Mouse (Mus musculus) gastrocnemius, postnatal 4 days (tissue): ENCODE results near the gene Eml5. TPM values are rescaled to one million over a fixed set of nuclear protein-coding genes. Genes with fewer than 3 reads are reported as not detected.

Experiments
- DNase-seq, 2 experiments: peaks; one replicate each; pipeline ENCODE4 v3.0.0; 2021 to 2022; ENCODE audit warnings: low spot score in 2 of 2, mixed read lengths in 2 of 2
- total RNA-seq, 2 experiments: library from RNA; stranded (reverse); gene quantifications; 2 replicates each; pipeline ENCODE4 v1.2.3; 2021

Eml5 gene
- total RNA-seq, 2 experiments from 2014 or later: 3.3 to 3.7 TPM

- DNase-seq: no peak
Observed at GRCm38 (mm10) chr12:98834879-98835278, 66.4 kb downstream of the Eml5 start.

- no peak for DNase-seq
Observed at GRCm38 (mm10) chr12:98833901-98834300, 67.4 kb downstream of the Eml5 start.

- DNase-seq: no peak
Observed at GRCm38 (mm10) chr12:98832929-98833598, 68.2 kb downstream of the Eml5 start.

- DNase-seq: no peak
Observed at GRCm38 (mm10) chr12:98831122-98831521, 70.2 kb downstream of the Eml5 start.

- DNase-seq: no peak
Observed at GRCm38 (mm10) chr12:98820781-98821180, 80.5 kb downstream of the Eml5 start.

GRCm38 (mm10) chr12:98804078-98804748 lies 97.1 kb downstream of the Eml5 start:
- DNase-seq: no peak

- no peak for DNase-seq
Observed at GRCm38 (mm10) chr12:98802245-98802644, 99.0 kb downstream of the Eml5 start.

- DNase-seq: no peak
Observed at GRCm38 (mm10) chr12:98800334-98800733, 101.0 kb downstream of the Eml5 start.

GRCm38 (mm10) chr12:98795731-98796318 lies 105.5 kb downstream of the Eml5 start:
- no peak for DNase-seq

- DNase-seq: no peak
Observed at GRCm38 (mm10) chr12:98784251-98784650, 117.0 kb downstream of the Eml5 start.

- no peak for DNase-seq
Observed at GRCm38 (mm10) chr12:98779148-98779547, 122.1 kb downstream of the Eml5 start.

GRCm38 (mm10) chr12:98777509-98777908 lies 123.8 kb downstream of the Eml5 start:
- DNase-seq: no peak

GRCm38 (mm10) chr12:98766241-98766640 lies 135.0 kb downstream of the Eml5 start:
- DNase-seq: no peak

GRCm38 (mm10) chr12:98759700-98760099 lies 141.6 kb downstream of the Eml5 start:
- DNase-seq: no peak

- DNase-seq: no peak
Observed at GRCm38 (mm10) chr12:98757636-98758035, 143.6 kb downstream of the Eml5 start.

- no peak for DNase-seq
Observed at GRCm38 (mm10) chr12:98747380-98747753, 153.9 kb downstream of the Eml5 start.

- DNase-seq: peak; percentile 89 to 93
Observed at GRCm38 (mm10) chr12:98746746-98747379, 154.4 kb downstream of the Eml5 start, which contains the start of gene Zc3h14. Zc3h14 (plus strand) TSS chr12:98746964.

GRCm38 (mm10) chr12:98746131-98746530 lies 155.2 kb downstream of the Eml5 start:
- DNase-seq: peak in 1 of 2 experiments; percentile 27

- no peak for DNase-seq
Observed at GRCm38 (mm10) chr12:98745626-98746025, 155.7 kb downstream of the Eml5 start.

- DNase-seq: no peak
Observed at GRCm38 (mm10) chr12:98741011-98741501, 160.2 kb downstream of the Eml5 start.

GRCm38 (mm10) chr12:98737801-98738350 lies 163.4 kb downstream of the Eml5 start:
- DNase-seq: no peak
